Mouse (Mus musculus): Measurements from ENCODE around the gene Rcor1. TPM values are rescaled to one million over a fixed set of nuclear protein-coding genes. Genes with fewer than 3 reads are reported as not detected.

Gene Rcor1
- polyA plus RNA-seq, 1 experiment from 2014 or later: 8.5 TPM

DNA sequence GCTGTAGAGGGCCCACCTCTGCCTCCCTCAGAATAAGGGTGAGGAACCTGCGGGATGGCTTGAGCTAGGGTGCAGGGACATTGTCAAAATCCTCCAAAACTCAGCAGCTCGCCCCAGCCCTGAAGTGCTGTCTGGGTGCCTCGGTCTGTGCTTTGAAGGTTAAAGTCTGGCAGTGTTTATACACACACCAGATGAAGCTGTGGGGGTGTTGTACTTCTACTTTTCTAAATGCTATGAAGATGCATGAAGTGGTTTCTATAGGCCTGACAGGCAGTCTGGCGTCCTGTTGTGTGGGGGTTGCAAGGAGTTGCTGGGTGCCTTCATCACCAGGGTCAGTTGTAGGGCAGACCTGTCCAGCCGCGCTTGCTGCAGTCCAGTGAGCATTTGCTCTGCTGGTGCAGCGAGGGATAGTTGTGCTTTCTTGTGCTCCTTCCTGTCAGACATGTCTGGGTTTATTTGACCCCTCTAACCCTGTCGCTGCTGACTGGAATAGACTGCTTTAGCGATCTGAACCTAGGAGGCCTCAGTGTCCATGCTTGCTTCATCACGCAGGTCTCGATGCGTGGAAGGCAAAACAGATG is 37.3 kb downstream of the Rcor1 start:
- Histone ChIP-seq H3K4me3 (no peak overlapping the region), H3K36me3 (no peaks in the 10 kb centered on the region), H3K9me3 (no peaks in the 10 kb centered on the region), H3K9ac (replicated peaks) (no peak overlapping the region), H3K4me1 (0 out of 2 replicates have a peak, but pooled peaks cover 2% of the 10 kb centered on the region), H3K27me3 (no peaks in the 10 kb centered on the region), H3K4me2 (replicated peaks) (no peak overlapping the region), H3K27ac (replicated peaks) (no peak overlapping the region)
- 80% methylated on average over 12 of the region's 12 CpGs for WGBS
- no peak for ATAC-seq (ENCODE audit: low FRiP score, low read depth)

DNA sequence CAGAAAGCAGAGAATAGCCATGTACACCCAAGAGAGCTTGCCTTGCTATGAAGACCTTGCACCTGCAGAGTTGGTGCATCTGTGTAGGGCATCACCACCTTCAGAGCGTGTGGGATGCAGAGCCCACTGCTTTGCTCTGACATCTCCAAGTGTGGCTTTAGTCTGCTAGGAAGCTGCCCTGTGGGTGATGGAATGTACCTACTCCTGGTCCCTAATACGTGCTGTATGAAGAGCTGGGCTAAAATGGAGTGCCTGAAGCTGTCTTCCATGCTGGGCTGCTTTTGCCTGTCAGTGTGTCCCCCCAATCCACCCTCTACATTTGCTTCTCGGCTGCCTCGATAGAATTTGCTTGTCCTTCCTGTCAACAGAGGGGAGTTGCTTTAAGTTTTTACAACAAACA is 46.4 kb downstream of the Rcor1 start:
- H3K4me2 ChIP-seq (replicated peaks): no peak overlapping the region
- peaks cover 20% of the 10 kb centered on the region for H3K36me3 ChIP-seq
- no peak overlapping the region for H3K4me3 ChIP-seq
- peaks cover 12% of the 10 kb centered on the region for H3K4me1 ChIP-seq
- H3K9me3 ChIP-seq: no peaks in the 10 kb centered on the region
- H3K9ac ChIP-seq (replicated peaks): no peak overlapping the region
- H3K27me3 ChIP-seq: no peaks in the 10 kb centered on the region
- 83% methylated on average over 4 of the region's 4 CpGs for WGBS
- no peak for ATAC-seq (ENCODE audit: low FRiP score, low read depth)
- no peak overlapping the region for H3K27ac ChIP-seq (replicated peaks)

DNA sequence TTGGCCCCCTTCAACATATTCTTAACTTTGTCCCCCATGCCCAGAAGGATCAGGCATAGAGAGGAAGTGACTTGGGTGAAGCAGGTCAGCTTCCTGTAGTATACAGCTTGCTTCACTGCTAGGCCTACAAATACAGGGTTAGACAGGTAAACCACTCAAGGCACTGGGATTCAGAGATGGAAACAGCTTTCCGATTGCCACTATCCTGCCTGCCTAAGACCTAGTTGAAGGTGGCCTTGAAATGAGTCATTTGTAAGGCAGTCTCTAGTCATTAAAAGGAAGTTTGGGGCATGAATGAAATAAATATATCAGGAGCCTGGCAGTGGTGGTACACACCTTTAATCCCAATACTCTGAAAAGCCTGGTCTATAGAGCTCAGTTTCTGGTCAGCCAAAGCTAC is 47.9 kb downstream of the Rcor1 start:
- Histone ChIP-seq H3K27ac (replicated peaks) (no peak overlapping the region), H3K4me1 (peaks cover 14% of the 10 kb centered on the region), H3K27me3 (no peaks in the 10 kb centered on the region), H3K4me3 (no peak overlapping the region), H3K9ac (replicated peaks) (no peak overlapping the region), H3K4me2 (replicated peaks) (no peak overlapping the region), H3K9me3 (no peaks in the 10 kb centered on the region), H3K36me3 (peaks cover 20% of the 10 kb centered on the region)
- WGBS: 94% methylated on average over 1 of the region's 1 CpGs
- ATAC-seq (ENCODE audit: low FRiP score, low read depth): no peak

DNA sequence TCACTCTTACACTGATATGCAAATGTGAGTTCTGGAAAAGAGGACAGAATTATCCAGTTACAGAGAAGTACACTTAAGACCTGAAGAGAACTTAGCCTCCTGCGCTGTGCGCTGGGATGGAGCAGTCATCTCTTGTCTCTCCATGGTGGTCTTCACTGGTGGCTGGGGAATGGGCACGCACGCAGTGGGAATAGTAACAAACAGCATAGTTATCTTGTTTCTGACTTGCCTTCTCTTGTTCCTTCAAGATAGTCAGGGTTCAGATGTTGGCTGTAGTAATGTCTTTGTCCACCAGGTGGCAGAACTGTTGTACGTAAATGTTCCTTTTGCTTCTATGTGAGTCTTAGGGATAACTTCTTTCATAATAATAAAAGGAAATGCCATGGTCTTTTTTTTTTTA is 49.0 kb downstream of the Rcor1 start:
- 34% methylated on average over 5 of the region's 5 CpGs for WGBS
- peaks cover 11% of the 10 kb centered on the region for H3K36me3 ChIP-seq
- ATAC-seq (ENCODE audit: low FRiP score, low read depth): no peak

DNA sequence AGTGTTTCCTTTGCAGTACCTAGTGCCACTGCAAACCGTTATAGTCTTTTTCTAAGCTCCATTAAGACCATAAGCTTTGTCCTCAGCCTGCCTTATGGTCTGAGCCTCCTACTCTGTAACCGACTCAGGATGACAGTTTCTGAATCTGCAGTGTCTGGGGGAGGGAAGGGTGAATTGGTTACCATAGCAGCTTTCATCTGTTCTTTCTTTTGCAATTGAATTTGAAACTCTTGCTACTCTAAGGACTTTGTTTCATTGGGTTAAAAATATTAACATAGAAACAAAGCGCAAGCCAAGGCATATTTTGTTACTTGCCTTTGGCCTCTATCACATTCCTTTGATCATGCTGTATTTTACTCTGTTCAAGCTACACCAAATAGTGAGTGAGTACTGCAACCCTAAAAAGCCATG is 49.6 kb downstream of the Rcor1 start:
- H3K4me1 ChIP-seq: peaks cover 15% of the 10 kb centered on the region
- 45% methylated on average over 3 of the region's 3 CpGs for WGBS
- no peaks in the 10 kb centered on the region for H3K27me3 ChIP-seq
- H3K9me3 ChIP-seq: no peaks in the 10 kb centered on the region
- H3K4me2 ChIP-seq (replicated peaks): no peak overlapping the region
- no peak for ATAC-seq (ENCODE audit: low FRiP score, low read depth)
- peak overlapping the region; percentile 25; the same call in 1 of the 2 replicates for H3K27ac ChIP-seq (replicated peaks)
- no peak overlapping the region for H3K4me3 ChIP-seq
- H3K9ac ChIP-seq (replicated peaks): no peak overlapping the region
- peaks cover 10% of the 10 kb centered on the region for H3K36me3 ChIP-seq

More for the DNA sequence above, 49.0 kb downstream of the Rcor1 start:
- no peaks in the 10 kb centered on the region for H3K27me3 ChIP-seq
- no peaks in the 10 kb centered on the region for H3K9me3 ChIP-seq
- no peak overlapping the region for H3K4me3 ChIP-seq
- H3K9ac ChIP-seq (replicated peaks): no peak overlapping the region
- H3K4me1 ChIP-seq: peaks cover 15% of the 10 kb centered on the region
- no peak overlapping the region for H3K4me2 ChIP-seq (replicated peaks)
- H3K27ac ChIP-seq (replicated peaks): 0 out of 2 replicates have a peak overlapping the region, but pooled peaks have one; percentile 31

DNA sequence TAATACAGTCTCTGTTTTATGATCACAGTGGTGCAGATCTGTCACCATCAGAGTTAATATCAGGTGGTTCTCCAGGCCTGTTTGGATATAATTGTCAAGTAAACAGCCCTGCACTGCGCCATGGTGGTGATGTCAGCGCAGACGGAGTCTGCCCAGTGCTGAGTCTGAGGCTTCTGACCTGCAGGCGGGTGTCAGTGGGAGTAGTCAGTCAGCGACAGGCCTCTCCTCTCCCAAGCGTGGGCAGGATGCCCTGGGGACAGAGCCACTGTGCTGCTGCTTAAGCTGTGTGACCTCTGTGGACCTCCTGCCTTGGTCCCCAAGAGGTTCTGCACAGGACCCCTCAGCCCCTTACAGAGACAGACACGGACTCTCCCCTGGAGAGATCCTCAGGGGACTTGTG is 50.0 kb downstream of the Rcor1 start:
- Histone ChIP-seq H3K4me1 (peaks cover 15% of the 10 kb centered on the region), H3K36me3 (peaks cover 14% of the 10 kb centered on the region), H3K9ac (replicated peaks) (no peak overlapping the region), H3K27ac (replicated peaks) (peak overlapping the region; percentile 25; the same call in 1 of the 2 replicates), H3K9me3 (no peaks in the 10 kb centered on the region), H3K27me3 (no peaks in the 10 kb centered on the region), H3K4me3 (no peak overlapping the region), H3K4me2 (replicated peaks) (no peak overlapping the region)
- whole genome bisulfite sequencing: 74% methylated on average over 7 of the region's 7 CpGs
- ATAC-seq (ENCODE audit: low FRiP score, low read depth): no peak

DNA sequence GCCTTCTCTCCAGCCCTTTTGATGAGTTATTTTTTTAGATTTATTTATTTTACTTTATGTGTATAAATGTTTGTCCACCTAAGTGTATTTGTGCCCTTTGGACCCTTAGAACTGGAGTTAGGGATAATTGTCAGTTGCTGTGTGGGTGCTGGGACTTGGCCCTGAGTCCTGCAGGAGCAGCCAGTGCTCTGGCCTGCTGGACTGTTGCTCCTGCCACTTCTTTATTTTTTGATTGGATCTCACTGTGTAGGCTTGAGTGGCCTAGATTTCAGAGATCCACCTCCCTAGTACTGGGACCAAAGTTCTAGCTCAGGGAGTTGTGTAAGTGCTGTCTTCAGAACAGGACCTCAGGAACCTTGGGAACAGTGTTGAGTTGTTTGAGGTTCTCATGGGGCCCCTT is 51.6 kb downstream of the Rcor1 start:
- ATAC-seq (ENCODE audit: low FRiP score, low read depth): no peak
- H3K9ac ChIP-seq (replicated peaks): no peak overlapping the region
- no peak overlapping the region for H3K4me2 ChIP-seq (replicated peaks)
- peaks cover 14% of the 10 kb centered on the region; the same call in 1 of the 2 replicates for H3K36me3 ChIP-seq
- H3K9me3 ChIP-seq: no peaks in the 10 kb centered on the region
- no peak overlapping the region for H3K4me3 ChIP-seq
- peaks cover 15% of the 10 kb centered on the region for H3K4me1 ChIP-seq
- no peaks in the 10 kb centered on the region for H3K27me3 ChIP-seq
- H3K27ac ChIP-seq (replicated peaks): no peak overlapping the region

DNA sequence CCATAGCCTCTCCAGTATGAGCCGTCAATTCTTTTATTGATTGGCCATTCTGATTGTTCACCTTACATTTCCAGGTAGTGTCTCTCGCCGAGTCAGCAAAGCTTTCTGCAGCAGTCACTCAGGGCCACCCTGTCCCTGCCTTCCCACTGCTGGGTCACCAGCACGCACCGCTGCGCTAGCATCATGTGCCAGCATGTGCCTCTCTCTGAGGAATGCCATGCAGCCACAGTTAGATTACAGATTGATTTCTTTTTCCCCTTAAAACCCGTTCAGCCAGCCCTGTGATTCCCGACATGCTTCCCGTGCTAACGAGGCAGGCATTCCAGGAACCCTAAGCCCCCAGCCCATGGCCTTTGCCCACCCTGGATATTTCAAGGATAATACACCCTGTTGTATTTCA is 52.8 kb downstream of the Rcor1 start:
- 89% methylated on average over 10 of the region's 10 CpGs for WGBS
- H3K27ac ChIP-seq (replicated peaks): no peak overlapping the region
- H3K4me2 ChIP-seq (replicated peaks): no peak overlapping the region
- H3K9ac ChIP-seq (replicated peaks): no peak overlapping the region
- peaks cover 15% of the 10 kb centered on the region for H3K4me1 ChIP-seq
- ATAC-seq (ENCODE audit: low FRiP score, low read depth): no peak
- H3K36me3 ChIP-seq: peaks cover 15% of the 10 kb centered on the region; the same call in 1 of the 2 replicates
- H3K4me3 ChIP-seq: no peak overlapping the region
- H3K27me3 ChIP-seq: no peaks in the 10 kb centered on the region
- H3K9me3 ChIP-seq: no peaks in the 10 kb centered on the region

DNA sequence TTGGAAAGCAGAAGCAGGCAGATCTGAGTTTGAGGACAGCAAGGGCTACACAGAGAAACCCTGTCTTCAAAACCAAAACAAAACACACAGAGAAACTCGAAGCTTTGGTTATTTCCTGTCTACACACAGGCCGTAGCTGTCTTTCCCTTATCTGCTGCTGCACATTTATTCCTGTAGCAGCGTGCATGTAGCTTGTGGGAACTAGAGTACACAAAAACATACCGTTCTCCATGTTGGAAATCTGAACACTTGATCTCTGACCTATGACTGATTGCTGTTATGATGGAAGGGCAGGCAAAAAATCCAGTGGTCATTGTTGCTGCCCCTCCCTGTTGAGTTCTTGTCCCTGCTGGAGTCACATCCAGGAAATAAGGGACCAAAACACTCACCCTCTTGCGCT is 54.9 kb downstream of the Rcor1 start:
- H3K27me3 ChIP-seq: no peaks in the 10 kb centered on the region
- 85% methylated on average over 5 of the region's 5 CpGs for WGBS
- H3K9ac ChIP-seq (replicated peaks): no peak overlapping the region
- H3K27ac ChIP-seq (replicated peaks): no peak overlapping the region
- H3K36me3 ChIP-seq: peaks cover 26% of the 10 kb centered on the region; the same call in 1 of the 2 replicates
- no peaks in the 10 kb centered on the region for H3K9me3 ChIP-seq
- H3K4me3 ChIP-seq: no peak overlapping the region
- ATAC-seq (ENCODE audit: low FRiP score, low read depth): no peak
- H3K4me2 ChIP-seq (replicated peaks): no peak overlapping the region
- H3K4me1 ChIP-seq: peaks cover 6% of the 10 kb centered on the region; the same call in 1 of the 2 replicates

DNA sequence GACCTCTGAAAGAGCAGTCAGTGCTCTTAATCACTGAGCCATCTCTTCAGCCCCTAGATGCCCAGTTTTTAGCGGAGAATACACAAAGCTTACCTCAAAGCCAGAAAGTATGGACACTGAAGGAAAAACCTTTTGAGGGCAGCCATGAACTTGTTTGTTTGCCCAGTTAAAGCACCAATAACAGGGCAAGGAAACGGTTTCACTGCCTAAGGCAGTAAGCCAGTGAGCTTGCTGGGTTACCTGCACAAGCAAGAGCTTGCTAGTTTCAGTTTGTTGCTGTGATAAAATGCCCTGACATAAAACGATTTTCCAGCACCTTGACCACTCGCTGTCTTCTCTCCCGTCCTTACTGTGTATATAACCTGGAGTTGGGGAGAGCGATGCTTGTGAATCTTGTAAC is 55.9 kb downstream of the Rcor1 start:
- Histone ChIP-seq H3K27me3 (no peaks in the 10 kb centered on the region), H3K36me3 (peaks cover 29% of the 10 kb centered on the region), H3K27ac (replicated peaks) (no peak overlapping the region), H3K4me3 (no peak overlapping the region), H3K9ac (replicated peaks) (no peak overlapping the region), H3K9me3 (no peaks in the 10 kb centered on the region), H3K4me2 (replicated peaks) (no peak overlapping the region), H3K4me1 (peaks cover 3% of the 10 kb centered on the region; the same call in 1 of the 2 replicates)
- WGBS: 93% methylated on average over 6 of the region's 6 CpGs
- no peak for ATAC-seq (ENCODE audit: low FRiP score, low read depth)

DNA sequence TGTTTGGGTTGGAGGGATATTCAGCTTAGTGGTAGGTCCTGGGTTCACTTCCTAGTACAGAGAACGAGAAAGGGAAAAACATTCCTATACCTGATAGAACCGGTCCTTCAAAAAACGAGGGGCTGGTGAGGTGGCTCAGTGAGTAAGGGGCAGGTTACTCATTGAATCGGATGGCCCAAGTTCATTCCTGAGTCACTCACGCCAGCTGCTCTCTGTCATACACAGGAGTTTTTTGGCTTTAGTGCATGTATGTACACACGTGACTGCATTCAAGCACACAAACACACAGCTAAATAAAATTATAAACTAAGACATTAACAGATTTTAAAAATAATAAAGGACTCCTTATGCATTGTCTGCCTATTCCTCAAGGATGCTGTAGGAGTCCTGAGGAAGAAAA is 57.1 kb downstream of the Rcor1 start:
- 91% methylated on average over 6 of the region's 6 CpGs for WGBS
- H3K36me3 ChIP-seq: peaks cover 36% of the 10 kb centered on the region

DNA sequence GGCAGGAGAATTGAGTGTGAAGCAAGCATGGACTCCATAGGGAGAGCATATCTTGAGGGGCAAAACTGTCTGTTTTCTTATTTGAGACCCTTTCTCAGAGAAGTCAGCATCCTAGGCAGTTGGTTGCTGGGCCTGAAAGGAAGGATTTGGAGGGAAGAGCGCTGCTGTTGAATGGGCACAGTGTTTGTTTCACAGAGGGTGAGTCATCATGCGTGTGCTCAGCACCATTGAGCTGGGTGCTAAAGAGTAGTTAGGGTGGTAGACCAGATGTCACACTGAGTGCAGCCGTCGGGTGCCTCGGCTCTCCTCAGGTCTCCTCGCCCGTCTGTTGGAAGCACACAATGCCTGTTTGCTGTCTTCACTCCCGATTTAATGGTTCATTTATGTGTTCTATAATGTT is 57.9 kb downstream of the Rcor1 start:
- H3K9ac ChIP-seq (replicated peaks): no peak overlapping the region
- WGBS: 95% methylated on average over 8 of the region's 8 CpGs
- H3K27ac ChIP-seq (replicated peaks): no peak overlapping the region
- H3K9me3 ChIP-seq: no peaks in the 10 kb centered on the region
- H3K4me2 ChIP-seq (replicated peaks): no peak overlapping the region
- peaks cover 2% of the 10 kb centered on the region; the same call in 1 of the 2 replicates for H3K4me1 ChIP-seq
- no peaks in the 10 kb centered on the region for H3K27me3 ChIP-seq
- H3K36me3 ChIP-seq: peaks cover 42% of the 10 kb centered on the region
- no peak overlapping the region for H3K4me3 ChIP-seq
- no peak for ATAC-seq (ENCODE audit: low FRiP score, low read depth)

More for the DNA sequence above, 57.1 kb downstream of the Rcor1 start:
- H3K27ac ChIP-seq (replicated peaks): no peak overlapping the region
- H3K9me3 ChIP-seq: no peaks in the 10 kb centered on the region
- no peak overlapping the region for H3K9ac ChIP-seq (replicated peaks)
- no peak for ATAC-seq (ENCODE audit: low FRiP score, low read depth)
- peaks cover 3% of the 10 kb centered on the region; the same call in 1 of the 2 replicates for H3K4me1 ChIP-seq
- no peak overlapping the region for H3K4me3 ChIP-seq
- no peak overlapping the region for H3K4me2 ChIP-seq (replicated peaks)
- H3K27me3 ChIP-seq: no peaks in the 10 kb centered on the region

DNA sequence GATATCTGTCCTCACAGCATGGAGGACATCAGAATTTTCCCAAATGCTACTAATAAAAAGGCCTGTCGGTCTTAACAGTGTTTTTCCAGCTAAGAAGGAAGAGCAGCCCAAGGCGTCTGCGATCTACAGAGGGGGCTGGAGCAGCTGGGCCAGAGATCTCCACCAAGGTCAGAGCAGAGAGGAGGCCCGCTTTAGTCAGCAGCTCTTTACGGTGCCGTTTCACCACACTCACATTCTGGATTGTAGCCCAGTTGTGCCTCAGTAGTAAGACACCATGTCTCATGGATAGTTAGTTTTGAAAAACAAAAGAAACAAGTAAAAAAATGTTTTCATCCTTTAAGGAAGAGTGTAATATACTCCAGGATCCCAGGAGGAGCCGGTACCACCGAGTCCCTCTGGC is 72.0 kb downstream of the Rcor1 start:
- no peak overlapping the region for H3K4me2 ChIP-seq (replicated peaks)
- no peak overlapping the region for H3K4me3 ChIP-seq
- H3K27ac ChIP-seq (replicated peaks): no peak overlapping the region
- WGBS: 93% methylated on average over 8 of the region's 8 CpGs
- H3K4me1 ChIP-seq: no peaks in the 10 kb centered on the region
- H3K36me3 ChIP-seq: peaks cover 88% of the 10 kb centered on the region
- no peak overlapping the region for H3K9ac ChIP-seq (replicated peaks)
- no peaks in the 10 kb centered on the region for H3K27me3 ChIP-seq
- no peak for ATAC-seq (ENCODE audit: low FRiP score, low read depth)
- no peaks in the 10 kb centered on the region for H3K9me3 ChIP-seq
